Mouse (Mus musculus) hindbrain, embryonic 11.5 days (tissue): ENCODE data around the gene Hist2h3c1. TPM values are rescaled to one million over a fixed set of nuclear protein-coding genes. Genes with fewer than 3 reads are reported as not detected.
A peak's percentile ranks its signal among the peaks of the same experiment; 100 is the strongest.
"Not testable (repeated sequence)": the region's sequence is repeated elsewhere in the genome, so short reads cannot be mapped to it uniquely, and the experiment has no call there.

ENCODE experiments used
- ATAC-seq: fragments of 200-750 bp; cut with Nextera tagmentation; 2 replicates; pipeline ENCODE4 v1.8.0; 2017; ENCODE audit warnings: mild to moderate bottlenecking, moderate TSS enrichment, moderate library complexity; ENCODE audit not compliant: low FRiP score
- DNase-seq: peaks from one replicate; pipeline ENCODE4 v3.0.0-alpha.2; 2015; ENCODE audit warnings: low spot score
- H3K27ac ChIP-seq: fragments of 300-500 bp; sonication (generic); 2 replicates; pipeline ENCODE4 v1.5.1; 2014; ENCODE audit warnings: mild to moderate bottlenecking, low read depth, low read length
- H3K27me3 ChIP-seq: fragments of 300-500 bp; sonication (generic); 2 replicates; pipeline ENCODE4 v1.6.1; 2014; ENCODE audit warnings: mild to moderate bottlenecking, low read length, moderate library complexity, mixed read lengths; ENCODE audit not compliant: control insufficient read depth, insufficient read depth
- H3K36me3 ChIP-seq: fragments of 300-500 bp; sonication (generic); 2 replicates; pipeline ENCODE4 v1.6.1; 2014; ENCODE audit warnings: mild to moderate bottlenecking, low read length, moderate library complexity, mixed read lengths; ENCODE audit not compliant: control insufficient read depth, insufficient read depth
- H3K4me1 ChIP-seq: fragments of 300-500 bp; sonication (generic); replicated peaks from 2 replicates; pipeline ENCODE4 v1.6.1; 2014; ENCODE audit warnings: low read length, mixed read lengths; ENCODE audit not compliant: control insufficient read depth, insufficient read depth
- H3K4me2 ChIP-seq: fragments of 300-500 bp; sonication (generic); replicated peaks from 2 replicates; pipeline ENCODE4 v1.6.1; 2014; ENCODE audit warnings: mild to moderate bottlenecking, low read depth, low read length
- H3K4me3 ChIP-seq: fragments of 300-500 bp; sonication (generic); 2 replicates; pipeline ENCODE4 v1.5.1; 2014; ENCODE audit warnings: low read depth, low read length
- H3K9ac ChIP-seq: fragments of 300-500 bp; sonication (generic); 2 replicates; pipeline ENCODE4 v1.6.1; 2014; ENCODE audit warnings: low read depth, low read length
- H3K9me3 ChIP-seq: fragments of 300-500 bp; sonication (generic); 2 replicates; pipeline ENCODE4 v1.6.1; 2016; ENCODE audit warnings: low read length; ENCODE audit not compliant: control insufficient read depth
- WGBS: fragments of 180-500 bp; shearing (Covaris S2); extraction: QIAGEN DNeasy Blood & Tissue Kit; methylation state at CpG from one replicate; pipeline ENCODE4 v1.1.7; 2014; 5-methylcytosine and 5-hydroxymethylcytosine counted together
- polyA plus RNA-seq: library from polyadenylated mRNA; unstranded; fragments of >200 nt; fragmentation: Nextera tagmentation; extraction: Ambion mirVana; gene quantifications from 2 replicates; pipeline ENCODE4 v1.2.1, GENCODE M21; 2014

Hist2h3c1 gene
- polyA plus RNA-seq, 1 experiment from 2014 or later: 0.90 TPM

GRCm38 (mm10) chr3:96219661-96220130 is 26.8 kb upstream of the Hist2h3c1 start, which contains the start of the genes Bola1 and Hist2h2ab:
Gene Bola1 (minus strand): TSS chr3:96219709.
Gene Hist2h2ab (plus strand): TSS chr3:96219865.
- H3K4me1 ChIP-seq: peaks cover 6% of the 10 kb centered on the region
- ATAC-seq (peak; percentile 88), DNase-seq (peak; percentile 76)
- WGBS: under 1% methylated on average over 37 of the region's 37 CpGs
- no peaks in the 10 kb centered on the region for H3K36me3 ChIP-seq
- peak within 1 kb of the TSS; percentile 84 for H3K9ac ChIP-seq
- H3K4me2 ChIP-seq: peak within 1 kb of the TSS; percentile 87
- peak within 1 kb of the TSS; percentile 96 for H3K27ac ChIP-seq
- no peaks in the 10 kb centered on the region for H3K27me3 ChIP-seq
- H3K9me3 ChIP-seq: no peaks in the 10 kb centered on the region
- peak within 1 kb of the TSS; percentile 62 for H3K4me3 ChIP-seq

GRCm38 (mm10) chr3:96220131-96220764 is 26.2 kb upstream of the Hist2h3c1 start:
- ATAC-seq: peak; percentile 27; the same call in 1 of the 2 replicates
- not testable (repeated sequence) for H3K4me1 ChIP-seq, H3K9me3 ChIP-seq, H3K36me3 ChIP-seq, H3K27me3 ChIP-seq
- Histone ChIP-seq H3K4me3 (peak overlapping the region; percentile 62), H3K4me2 (peak overlapping the region; percentile 87), H3K9ac (peak overlapping the region; percentile 84), H3K27ac (peak overlapping the region; percentile 96)
- under 1% methylated on average over 27 of the region's 47 CpGs for WGBS
- peak; percentile 62 for DNase-seq

GRCm38 (mm10) chr3:96220765-96221639 is 25.5 kb upstream of the Hist2h3c1 start, which contains the start of the genes Hist2h2ac and Hist2h2be:
Gene Hist2h2ac (minus strand): TSS chr3:96220880.
Gene Hist2h2be (plus strand): TSS chr3:96221119.
- ATAC-seq: peak; percentile 82
- peak; percentile 83 for DNase-seq
- no peaks in the 10 kb centered on the region for H3K36me3 ChIP-seq
- no peaks in the 10 kb centered on the region for H3K27me3 ChIP-seq
- peak within 1 kb of the TSS; percentile 96 for H3K27ac ChIP-seq
- no peaks in the 10 kb centered on the region for H3K9me3 ChIP-seq
- peak within 1 kb of the TSS; percentile 84 for H3K9ac ChIP-seq
- peaks cover 6% of the 10 kb centered on the region for H3K4me1 ChIP-seq
- H3K4me3 ChIP-seq: peak within 1 kb of the TSS; percentile 62
- H3K4me2 ChIP-seq: peak within 1 kb of the TSS; percentile 87
- WGBS: under 1% methylated on average over 43 of the region's 43 CpGs

GRCm38 (mm10) chr3:96221640-96222038 is 24.8 kb upstream of the Hist2h3c1 start:
- 20% methylated on average over 9 of the region's 9 CpGs for WGBS
- H3K27me3 ChIP-seq: no peaks in the 10 kb centered on the region
- H3K9ac ChIP-seq: peak overlapping the region; percentile 84
- H3K36me3 ChIP-seq: no peaks in the 10 kb centered on the region
- H3K4me3 ChIP-seq: peak overlapping the region; percentile 62
- ATAC-seq (no peak), DNase-seq (peak; percentile 37)
- peaks cover 6% of the 10 kb centered on the region for H3K4me1 ChIP-seq
- H3K9me3 ChIP-seq: no peaks in the 10 kb centered on the region
- H3K27ac ChIP-seq: peak overlapping the region; percentile 96
- peak overlapping the region; percentile 87 for H3K4me2 ChIP-seq

- Histone ChIP-seq H3K4me1 (peaks cover 6% of the 10 kb centered on the region), H3K27ac (no peak overlapping the region), H3K9me3 (no peaks in the 10 kb centered on the region), H3K36me3 (no peaks in the 10 kb centered on the region), H3K9ac (no peak overlapping the region), H3K4me2 (no peak overlapping the region), H3K27me3 (no peaks in the 10 kb centered on the region), H3K4me3 (no peak overlapping the region)
- 90% methylated on average over 4 of the region's 4 CpGs for WGBS
- DNase-seq (no peak), ATAC-seq (no peak)
Observed at GRCm38 (mm10) chr3:96222774-96223173, 23.7 kb upstream of the Hist2h3c1 start.

GRCm38 (mm10) chr3:96225421-96225820 is 21.1 kb upstream of the Hist2h3c1 start:
- H3K36me3 ChIP-seq: no peaks in the 10 kb centered on the region
- ATAC-seq: no peak
- no peak overlapping the region for H3K9ac ChIP-seq
- H3K27me3 ChIP-seq: no peaks in the 10 kb centered on the region
- 20% methylated on average over 2 of the region's 2 CpGs for WGBS
- H3K9me3 ChIP-seq: no peaks in the 10 kb centered on the region
- H3K4me1 ChIP-seq: peaks cover 6% of the 10 kb centered on the region
- DNase-seq: no peak
- no peak overlapping the region for H3K4me2 ChIP-seq
- no peak overlapping the region for H3K27ac ChIP-seq
- no peak overlapping the region for H3K4me3 ChIP-seq

GRCm38 (mm10) chr3:96226695-96227648 is 19.5 kb upstream of the Hist2h3c1 start:
- H3K4me3 ChIP-seq: no peak overlapping the region
- ATAC-seq: no peak
- no peak for DNase-seq
- H3K27me3 ChIP-seq: no peaks in the 10 kb centered on the region
- H3K4me2 ChIP-seq: no peak overlapping the region
- no peak overlapping the region for H3K27ac ChIP-seq
- H3K4me1 ChIP-seq: peaks cover under 1% of the 10 kb centered on the region; the same call in 1 of the 2 replicates
- 74% methylated on average over 8 of the region's 8 CpGs for WGBS
- H3K9me3 ChIP-seq: no peaks in the 10 kb centered on the region
- H3K9ac ChIP-seq: no peak overlapping the region
- H3K36me3 ChIP-seq: no peaks in the 10 kb centered on the region

- DNase-seq (no peak), ATAC-seq (no peak)
- no peaks in the 10 kb centered on the region for H3K36me3 ChIP-seq
- H3K4me3 ChIP-seq: no peak overlapping the region
- H3K9ac ChIP-seq: no peak overlapping the region
- H3K27ac ChIP-seq: no peak overlapping the region
- no peak overlapping the region for H3K4me2 ChIP-seq
- no peaks in the 10 kb centered on the region; the same call in 1 of the 2 replicates for H3K4me1 ChIP-seq
- no peaks in the 10 kb centered on the region for H3K27me3 ChIP-seq
- no peaks in the 10 kb centered on the region for H3K9me3 ChIP-seq
- 73% methylated on average over 2 of the region's 2 CpGs for WGBS
Observed at GRCm38 (mm10) chr3:96228828-96229227, 17.7 kb upstream of the Hist2h3c1 start.
